ENCODE assay signal across 20 mouse cellular contexts in the genomic region with DNA sequence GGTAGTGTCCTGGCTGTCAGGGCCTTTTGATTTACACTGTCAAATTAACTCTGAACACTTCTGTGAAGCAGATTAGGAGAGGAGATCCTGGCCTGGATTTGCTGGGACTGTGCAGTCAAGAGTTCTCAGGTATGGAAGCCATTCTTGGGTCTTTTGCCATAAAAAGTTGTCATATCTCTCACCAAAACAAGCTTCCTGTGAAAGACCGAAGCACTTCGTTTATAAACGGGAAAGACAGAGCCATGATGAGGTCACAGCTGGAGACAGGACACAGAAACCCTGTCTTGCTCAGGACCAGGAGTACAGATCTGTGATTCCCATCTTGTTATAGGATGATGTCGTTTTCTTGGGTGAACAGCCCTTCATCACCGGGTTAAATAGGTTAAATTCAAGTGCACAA.
DNase-seq lines count a peak whose midpoint lies in the region; ATAC-seq and TF ChIP-seq lines count a peak whose summit lies in the region.
"Had no signal": no experiment of that assay in that cellular context is flagged by ENCODE, and none has a peak within 500 bp of the region (broad histone marks: within the 10 kb centered on the region; RNA-seq: fewer than 3 reads in every experiment).

No protein-coding gene starts in this region.

- 80% methylated on average over 5 of the region's 5 CpGs for WGBS in midbrain, embryonic 11.5 days
- 83% methylated on average over 5 of the region's 5 CpGs for WGBS in midbrain, postnatal 0 days
- whole genome bisulfite sequencing in embryonic facial prominence, embryonic 11.5 days, result 59% methylated on average over 5 of the region's 5 CpGs
- 57% methylated on average over 5 of the region's 5 CpGs for WGBS in limb, embryonic 10.5 days
- WGBS in forebrain, embryonic 16.5 days, result 83% methylated on average over 5 of the region's 5 CpGs
- WGBS in forebrain, embryonic 15.5 days, result 78% methylated on average over 5 of the region's 5 CpGs

- H3K4me1 ChIP-seq in midbrain, embryonic 11.5 days (ENCODE audit: control insufficient read depth, insufficient read depth, low read length), result no peaks in the 10 kb centered on the region
- H3K4me1 ChIP-seq in midbrain, postnatal 0 days (ENCODE audit: insufficient read depth, low read length), result no peaks in the 10 kb centered on the region
- H3K4me1 ChIP-seq in embryonic facial prominence, embryonic 11.5 days (ENCODE audit: control insufficient read depth, insufficient read depth, low read length), result peaks cover 4% of the 10 kb centered on the region; the same call in 1 of the 2 replicates
- H3K4me1 ChIP-seq in limb, embryonic 10.5 days, result peaks cover 54% of the 10 kb centered on the region
- H3K4me1 ChIP-seq in forebrain, embryonic 16.5 days (replicated peaks; ENCODE audit: control insufficient read depth, insufficient read depth, low read length), result no peaks in the 10 kb centered on the region
- no peaks in the 10 kb centered on the region for H3K4me1 ChIP-seq in forebrain, embryonic 15.5 days
- H3K4me1 ChIP-seq: forebrain, embryonic 12.5 days had no signal

- no peak overlapping the region for H3K9ac ChIP-seq in midbrain, embryonic 11.5 days (ENCODE audit: low read length)
- no peak overlapping the region for H3K9ac ChIP-seq in midbrain, postnatal 0 days (replicated peaks; ENCODE audit: low read length, poor library complexity, severe bottlenecking)
- no peak overlapping the region for H3K9ac ChIP-seq in embryonic facial prominence, embryonic 11.5 days (replicated peaks; ENCODE audit: low read length)
- no peak overlapping the region for H3K9ac ChIP-seq in forebrain, embryonic 16.5 days (replicated peaks; ENCODE audit: low read depth, low read length)
- no peak overlapping the region for H3K9ac ChIP-seq in forebrain, embryonic 15.5 days (replicated peaks)
- H3K9ac ChIP-seq: embryonic facial prominence, embryonic 13.5 days; embryonic facial prominence, embryonic 15.5 days; forebrain, embryonic 12.5 days had no signal

- TF ChIP-seq CTCF in midbrain, postnatal 0 days (IDR thresholded peaks at IDR 0.05), result no peak

- no peaks in the 10 kb centered on the region for H3K9me3 ChIP-seq in midbrain, embryonic 11.5 days (ENCODE audit: control insufficient read depth, low read length)
- no peaks in the 10 kb centered on the region for H3K9me3 ChIP-seq in midbrain, postnatal 0 days (ENCODE audit: low read length)
- H3K9me3 ChIP-seq in embryonic facial prominence, embryonic 11.5 days (replicated peaks; ENCODE audit: control insufficient read depth, low read length), result no peaks in the 10 kb centered on the region
- no peaks in the 10 kb centered on the region for H3K9me3 ChIP-seq in limb, embryonic 10.5 days (replicated peaks)
- no peaks in the 10 kb centered on the region for H3K9me3 ChIP-seq in forebrain, embryonic 16.5 days (ENCODE audit: control insufficient read depth, low read length)
- no peaks in the 10 kb centered on the region for H3K9me3 ChIP-seq in forebrain, embryonic 15.5 days
- H3K9me3 ChIP-seq: embryonic facial prominence, embryonic 13.5 days; embryonic facial prominence, embryonic 15.5 days; forebrain, embryonic 10.5 days; forebrain, embryonic 12.5 days had no signal

- no peaks in the 10 kb centered on the region for H3K36me3 ChIP-seq in midbrain, embryonic 11.5 days (ENCODE audit: control insufficient read depth, insufficient read depth, low read length)
- H3K36me3 ChIP-seq in midbrain, postnatal 0 days (ENCODE audit: insufficient read depth, low read length), result no peaks in the 10 kb centered on the region
- H3K36me3 ChIP-seq in embryonic facial prominence, embryonic 11.5 days (replicated peaks; ENCODE audit: control insufficient read depth, insufficient read depth, low read depth, low read length), result no peaks in the 10 kb centered on the region
- H3K36me3 ChIP-seq in limb, embryonic 10.5 days, result no peaks in the 10 kb centered on the region
- no peaks in the 10 kb centered on the region for H3K36me3 ChIP-seq in forebrain, embryonic 16.5 days (ENCODE audit: control insufficient read depth, insufficient read depth)
- H3K36me3 ChIP-seq in forebrain, embryonic 15.5 days, result no peaks in the 10 kb centered on the region
- H3K36me3 ChIP-seq: embryonic facial prominence, embryonic 13.5 days; embryonic facial prominence, embryonic 15.5 days; forebrain, embryonic 10.5 days; forebrain, embryonic 12.5 days had no signal

- H3K4me2 ChIP-seq in midbrain, embryonic 11.5 days, result no peak overlapping the region
- H3K4me2 ChIP-seq in midbrain, postnatal 0 days (ENCODE audit: low read depth, low read length, poor library complexity, severe bottlenecking), result no peak overlapping the region
- no peak overlapping the region for H3K4me2 ChIP-seq in embryonic facial prominence, embryonic 11.5 days (ENCODE audit: low read depth, low read length)
- no peak overlapping the region for H3K4me2 ChIP-seq in forebrain, embryonic 16.5 days (ENCODE audit: low read length)
- H3K4me2 ChIP-seq in forebrain, embryonic 15.5 days (replicated peaks), result no peak overlapping the region
- H3K4me2 ChIP-seq: embryonic facial prominence, embryonic 13.5 days; embryonic facial prominence, embryonic 15.5 days; forebrain, embryonic 12.5 days had no signal

- H3K4me3 ChIP-seq in midbrain, embryonic 11.5 days (ENCODE audit: low read depth, low read length), result no peak overlapping the region
- no peak overlapping the region for H3K4me3 ChIP-seq in midbrain, postnatal 0 days (ENCODE audit: low read depth, low read length)
- H3K4me3 ChIP-seq in embryonic facial prominence, embryonic 11.5 days (ENCODE audit: low read depth, low read length), result no peak overlapping the region
- H3K4me3 ChIP-seq in limb, embryonic 10.5 days, result no peak overlapping the region
- no peak overlapping the region for H3K4me3 ChIP-seq in forebrain, embryonic 16.5 days (replicated peaks; ENCODE audit: low read length)
- no peak overlapping the region for H3K4me3 ChIP-seq in forebrain, embryonic 15.5 days
- H3K4me3 ChIP-seq: embryonic facial prominence, embryonic 13.5 days; embryonic facial prominence, embryonic 15.5 days; erythroblast, embryonic 14.5 days; forebrain, embryonic 10.5 days; forebrain, embryonic 12.5 days had no signal

- peak; percentile 76 for DNase-seq in midbrain, embryonic 11.5 days (ENCODE audit: low spot score, missing footprints)
- no peak for DNase-seq in midbrain, postnatal 0 days (ENCODE audit: low spot score)
- no peak for DNase-seq in embryonic facial prominence, embryonic 11.5 days (ENCODE audit: low spot score)
- DNase-seq in limb, embryonic 10.5 days (ENCODE audit: low spot score), result no peak
- DNase-seq: adrenal gland, adult 2 months; adrenal gland, postnatal 10 days; adrenal gland, postnatal 25 days; cerebellum, adult 11 months; cerebellum, adult 18-20 months; cerebellum, adult 8-10 months; cerebellum, postnatal 10 days; cerebellum, postnatal 25 days had no signal

- no peak overlapping the region for H3K27ac ChIP-seq in midbrain, embryonic 11.5 days (ENCODE audit: low read depth, low read length)
- H3K27ac ChIP-seq in midbrain, postnatal 0 days (ENCODE audit: low read depth, low read length), result no peak overlapping the region
- peak overlapping the region; percentile 32; the same call in 1 of the 2 replicates for H3K27ac ChIP-seq in embryonic facial prominence, embryonic 11.5 days (replicated peaks; ENCODE audit: low read depth, low read length)
- peak overlapping the region; percentile 83; the same call in 1 of the 2 replicates for H3K27ac ChIP-seq in limb, embryonic 10.5 days
- no peak overlapping the region for H3K27ac ChIP-seq in forebrain, embryonic 16.5 days (ENCODE audit: low read length)
- no peak overlapping the region for H3K27ac ChIP-seq in forebrain, embryonic 15.5 days (replicated peaks)
- H3K27ac ChIP-seq: embryonic facial prominence, embryonic 15.5 days; forebrain, embryonic 12.5 days had no signal

- ATAC-seq in midbrain, embryonic 11.5 days (ENCODE audit: low FRiP score), result no peak
- no peak for ATAC-seq in midbrain, postnatal 0 days (ENCODE audit: low FRiP score)
- ATAC-seq in embryonic facial prominence, embryonic 11.5 days (replicated peaks; ENCODE audit: insufficient number of reproducible peaks, low FRiP score, low TSS enrichment, low read depth), result no peak
- ATAC-seq in forebrain, embryonic 16.5 days, result no peak
- ATAC-seq in forebrain, embryonic 15.5 days (replicated peaks), result no peak
- ATAC-seq: forebrain, embryonic 14.5 days had no signal

- H3K27me3 ChIP-seq in midbrain, embryonic 11.5 days (ENCODE audit: control insufficient read depth, insufficient read depth, low read length), result no peaks in the 10 kb centered on the region
- H3K27me3 ChIP-seq in midbrain, postnatal 0 days (ENCODE audit: insufficient read depth, low read length), result no peaks in the 10 kb centered on the region
- no peaks in the 10 kb centered on the region for H3K27me3 ChIP-seq in embryonic facial prominence, embryonic 11.5 days (ENCODE audit: control insufficient read depth, insufficient read depth, low read length)
- H3K27me3 ChIP-seq in limb, embryonic 10.5 days (ENCODE audit: low read depth, poor library complexity, severe bottlenecking), result no peaks in the 10 kb centered on the region
- H3K27me3 ChIP-seq in forebrain, embryonic 16.5 days (replicated peaks; ENCODE audit: control insufficient read depth, insufficient read depth, low read length), result no peaks in the 10 kb centered on the region
- H3K27me3 ChIP-seq in forebrain, embryonic 15.5 days, result no peaks in the 10 kb centered on the region
- H3K27me3 ChIP-seq: embryonic facial prominence, embryonic 13.5 days; embryonic facial prominence, embryonic 15.5 days; forebrain, embryonic 12.5 days had no signal

Comparison
In these comparisons a context has a peak if more than half of its experiments do, and no peak if none do; other contexts are left out.
1. H3K27ac ChIP-seq: peak in embryonic facial prominence, embryonic 11.5 days (single experiment) and limb, embryonic 10.5 days (single experiment); none in midbrain, embryonic 11.5 days (single experiment), midbrain, postnatal 0 days (single experiment), forebrain, embryonic 16.5 days (single experiment) and forebrain, embryonic 15.5 days (single experiment).